Comparison of ENCODE assay signal across 10 mouse cellular contexts in genomic region chr17:50545274-50545673, GRCm38 (mm10). TPM values are rescaled to one million over a fixed set of nuclear protein-coding genes. Genes with fewer than 3 reads are reported as not detected.
DNase-seq lines count a peak whose midpoint lies in the region; TF ChIP-seq lines count a peak whose summit lies in the region.
"Had no signal": no experiment of that assay in that cellular context is flagged by ENCODE, and none has a peak within 500 bp of the region (broad histone marks: within the 10 kb centered on the region; RNA-seq: fewer than 3 reads in every experiment).

No protein-coding gene starts in this region.

- peaks cover 6 to 23% of the 10 kb centered on the region in 2 experiments; a peak in 3 of 4 replicates for H3K36me3 ChIP-seq in MEL (ENCODE audit: control insufficient read depth in 1 of 2, insufficient read depth in 2 of 2, low read length in 2 of 2)

- peaks cover 24% of the 10 kb centered on the region for H3K79me2 ChIP-seq in MEL (ENCODE audit: control insufficient read depth, insufficient read depth, low read length, poor library complexity)

- no peak overlapping the region for H3K27ac ChIP-seq in MEL (ENCODE audit: control insufficient read depth, low read depth, low read length)

- no peak overlapping the region for H3K4me3 ChIP-seq in MEL (ENCODE audit: control insufficient read depth in 1 of 2, insufficient read depth in 1 of 2, low read depth in 2 of 2, low read length in 2 of 2)

- peak; percentile 23 for DNase-seq in CD4-positive, CD25-positive, alpha-beta regulatory T cell, adult 2 months (ENCODE audit: low read depth, low spot score)
- peak; percentile 76 for DNase-seq in MEL (ENCODE audit: low read depth, low spot score)
- DNase-seq in cerebellum, postnatal 36 days, result peak; percentile 36 to 55
- DNase-seq in large intestine, adult 2 months (ENCODE audit: low read depth, low spot score), result peak; percentile 68
- DNase-seq in frontal cortex, postnatal 10 days (ENCODE audit: low spot score in 2 of 2), result no peak
- DNase-seq in layer of hippocampus, adult 8-10 months (ENCODE audit: low spot score in 2 of 2), result no peak
- no peak for DNase-seq in lung, adult 18-20 months
- DNase-seq: heart, postnatal 14 days; right cerebral cortex, postnatal 14 days; thymus, postnatal 36 days had no signal

- TF ChIP-seq EP300 in MEL (IDR thresholded peaks at IDR 0.05; ENCODE audit: low read depth in 1 of 2, low read length in 2 of 2), result peak in 1 of 2 experiments; percentile 39; a peak in 1 of 4 replicates

- TF ChIP-seq CTCF in MEL (IDR thresholded peaks at IDR 0.05 in 2 of 3, conservative IDR thresholded peaks at IDR 0.05 in 1 of 3; ENCODE audit: control insufficient read depth in 1 of 3, insufficient read depth in 1 of 3, low read depth in 2 of 3, low read length in 3 of 3, poor library complexity in 1 of 3, severe bottlenecking in 1 of 3), result no peak

- WGBS in large intestine, adult 2 months, result 23% methylated on average over 6 of the region's 6 CpGs

- no peak for TF ChIP-seq POLR2A in MEL (IDR thresholded peaks at IDR 0.05; ENCODE audit: control insufficient read depth in 1 of 2, insufficient read depth in 1 of 2, low read depth in 1 of 2, low read length in 2 of 2, poor library complexity in 1 of 2)

- H3K9me3 ChIP-seq in MEL (replicated peaks; ENCODE audit: insufficient read depth, low read length), result no peaks in the 10 kb centered on the region

- H3K9ac ChIP-seq in MEL (ENCODE audit: control insufficient read depth, low read depth, low read length, poor library complexity, severe bottlenecking), result no peak overlapping the region

- no peaks in the 10 kb centered on the region for H3K27me3 ChIP-seq in MEL (ENCODE audit: control insufficient read depth in 1 of 2, insufficient read depth in 2 of 2, low read length in 2 of 2)

- TF ChIP-seq RAD21 in MEL (IDR thresholded peaks at IDR 0.05; ENCODE audit: low read depth, low read length), result no peak

- H3K4me1 ChIP-seq in MEL (ENCODE audit: control insufficient read depth in 1 of 2, insufficient read depth in 2 of 2, low read length in 2 of 2), result peaks cover 0 to 7% of the 10 kb centered on the region in 2 experiments; a peak in 3 of 4 replicates

TF ChIP-seq in MEL, 35 proteins besides CTCF, POLR2A, EP300 and RAD21:
- TF ChIP-seq JUND (IDR thresholded peaks at IDR 0.05; ENCODE audit: low read depth, low read length) (no peak), ETS1 (IDR thresholded peaks at IDR 0.05; ENCODE audit: low read depth, low read length) (0 out of 2 replicates have a peak, but pooled peaks have one; percentile 59), GABPA (IDR thresholded peaks at IDR 0.05; ENCODE audit: low read depth, low read length) (no peak), MAFK (IDR thresholded peaks at IDR 0.05; ENCODE audit: borderline replicate concordance, low read depth, low read length) (no peak), ZC3H11A (IDR thresholded peaks at IDR 0.05; ENCODE audit: low read depth, low read length) (no peak), SIN3A (IDR thresholded peaks at IDR 0.05; ENCODE audit: low read length) (0 out of 2 replicates have a peak, but pooled peaks have one; percentile 18), NELFE (IDR thresholded peaks at IDR 0.05; ENCODE audit: low read depth, low read length) (no peak), E2F4 (IDR thresholded peaks at IDR 0.05; ENCODE audit: borderline replicate concordance, low read depth, low read length) (no peak), CHD1 (IDR thresholded peaks at IDR 0.05; ENCODE audit: low read depth, low read length) (no peak), GATA1 (IDR thresholded peaks at IDR 0.05; ENCODE audit: low read depth, low read length) (peak; percentile 32; the same call in 1 of the 2 replicates), UBTF (IDR thresholded peaks at IDR 0.05; ENCODE audit: borderline replicate concordance, insufficient read depth, low read depth, low read length) (no peak), ZMIZ1 (IDR thresholded peaks at IDR 0.05; ENCODE audit: low read depth, low read length) (no peak), ELF1 (IDR thresholded peaks at IDR 0.05; ENCODE audit: low read depth, low read length) (no peak), ZNF384 (IDR thresholded peaks at IDR 0.05; ENCODE audit: low read depth, low read length) (no peak), MEF2A (IDR thresholded peaks at IDR 0.05; ENCODE audit: extremely low read depth, insufficient replicate concordance, low read depth, low read length, poor library complexity, severe bottlenecking) (no peak), MXI1 (IDR thresholded peaks at IDR 0.05; ENCODE audit: low read depth, low read length) (no peak; the same call in 1 of the 2 replicates), MAZ (IDR thresholded peaks at IDR 0.05; ENCODE audit: low read depth, low read length) (peak; percentile 29; the same call in 1 of the 2 replicates), TAL1 (IDR thresholded peaks at IDR 0.05; ENCODE audit: low read length) (peak; percentile 51), MYC (IDR thresholded peaks at IDR 0.05; ENCODE audit: low read depth, low read length) (no peak), BHLHE40 (IDR thresholded peaks at IDR 0.05; ENCODE audit: borderline replicate concordance, low read depth, low read length) (no peak; the same call in 1 of the 2 replicates), POLR2AphosphoS2 (IDR thresholded peaks at IDR 0.05; ENCODE audit: low read length) (no peak), TBP (IDR thresholded peaks at IDR 0.05; ENCODE audit: low read depth, low read length) (no peak), USF2 (IDR thresholded peaks at IDR 0.05; ENCODE audit: borderline replicate concordance in 1 of 2, insufficient read depth in 1 of 2, low read depth in 1 of 2, low read length in 2 of 2) (no peak), RCOR1 (IDR thresholded peaks at IDR 0.05; ENCODE audit: low read depth, low read length) (no peak), USF1 (IDR thresholded peaks at IDR 0.05; ENCODE audit: low read depth, low read length) (0 out of 2 replicates have a peak, but pooled peaks have one; percentile 29), NRF1 (IDR thresholded peaks at IDR 0.05; ENCODE audit: insufficient read depth, low read depth, low read length, poor library complexity, severe bottlenecking) (peak; percentile 58), TCF12 (IDR thresholded peaks at IDR 0.05; ENCODE audit: low read depth, low read length) (peak; percentile 53), MAX (IDR thresholded peaks at IDR 0.05; ENCODE audit: low read length) (no peak), HCFC1 (IDR thresholded peaks at IDR 0.05; ENCODE audit: low read depth, low read length) (no peak), CHD2 (IDR thresholded peaks at IDR 0.05; ENCODE audit: low read length) (no peak)

RNA-seq across cellular contexts. Expression of gene Plcl2, which starts 36.1 kb away (rescaled TPM):
- total RNA-seq in MEL (2012; rRNA removed), result 56.0 and 83.7 TPM in 2 replicates
- 10 to 100 TPM in 1 of 2 experiments, not detected in 1; 23.6 TPM for polyA plus RNA-seq in MEL (2012; ENCODE audit: insufficient read depth in 1 of 2, insufficient read length in 2 of 2, low read depth in 1 of 2, low replicate concordance in 2 of 2, missing spikeins in 1 of 2)
- 10.0 and 11.0 TPM in 2 replicates for polyA plus RNA-seq in large intestine, adult 2 months (2012; rRNA removed)
- 10 to 100 TPM; 60.1 to 64.1 (median 63.2) TPM for total RNA-seq in layer of hippocampus, adult 8-10 months (2022)

Comparison
In these comparisons a context has a peak if more than half of its experiments do, and no peak if none do; other contexts are left out.
1. DNase-seq: peak in CD4-positive, CD25-positive, alpha-beta regulatory T cell, adult 2 months (single experiment), MEL (single experiment), cerebellum, postnatal 36 days (2 of 2) and large intestine, adult 2 months (single experiment); none in frontal cortex, postnatal 10 days (0 of 2), layer of hippocampus, adult 8-10 months (0 of 2) and lung, adult 18-20 months (0 of 2).